Mouse (Mus musculus) neural tube, embryonic 10.5 days (tissue): ENCODE data around the gene Rufy2.
"Not testable (repeated sequence)": the region's sequence is repeated elsewhere in the genome, so short reads cannot be mapped to it uniquely, and the experiment has no call there.

ENCODE experiments used
- DNase-seq: peaks from one replicate; pipeline ENCODE4 v3.0.0-alpha.2; 2017; ENCODE audit warnings: low spot score; ENCODE audit errors: extremely low spot score

Gene Rufy2

GRCm38 (mm10) chr10:63051267-63051666 lies 71.2 kb downstream of the Rufy2 start:
- DNase-seq: no peak

- DNase-seq: no peak
Observed at GRCm38 (mm10) chr10:63052011-63052410, 72.0 kb downstream of the Rufy2 start.

GRCm38 (mm10) chr10:63053007-63053406 lies 73.0 kb downstream of the Rufy2 start:
- DNase-seq: no peak

GRCm38 (mm10) chr10:63054071-63054470 lies 74.0 kb downstream of the Rufy2 start:
- DNase-seq: not testable (repeated sequence)

- DNase-seq: no peak
Observed at GRCm38 (mm10) chr10:63054586-63054985, 74.6 kb downstream of the Rufy2 start.

GRCm38 (mm10) chr10:63056966-63057750 lies 77.1 kb downstream of the Rufy2 start:
- DNase-seq: no peak

- DNase-seq: no peak
Observed at GRCm38 (mm10) chr10:63059862-63060261, 79.8 kb downstream of the Rufy2 start, which contains the start of gene Pbld1. TSS of gene Pbld1 (plus strand) at chr10:63060162.

GRCm38 (mm10) chr10:63060406-63060805 lies 80.4 kb downstream of the Rufy2 start:
- DNase-seq: no peak

- DNase-seq: no peak
Observed at GRCm38 (mm10) chr10:63061266-63061665, 81.2 kb downstream of the Rufy2 start.

GRCm38 (mm10) chr10:63062696-63063095 lies 82.7 kb downstream of the Rufy2 start:
- DNase-seq: no peak

GRCm38 (mm10) chr10:63063365-63063764 lies 83.3 kb downstream of the Rufy2 start:
- no peak for DNase-seq

GRCm38 (mm10) chr10:63064516-63064915 lies 84.5 kb downstream of the Rufy2 start:
- DNase-seq: no peak

GRCm38 (mm10) chr10:63065561-63065960 lies 85.5 kb downstream of the Rufy2 start:
- DNase-seq: no peak

- DNase-seq: peak; percentile 68
Observed at GRCm38 (mm10) chr10:63065988-63066387, 86.0 kb downstream of the Rufy2 start.
